Mouse (Mus musculus) urinary bladder, postnatal 10 days (tissue): ENCODE measurements at regions not wholly inside any gene's neighbourhood (a gene's known extent, or its start where the extent isn't known, plus 50 kb on each side); places are given as distances from the start of the nearest gene placed in this dataset.

Experiments
- DNase-seq: peaks from one replicate; pipeline ENCODE4 v3.0.0; 2022; ENCODE audit warnings: low spot score

DNA sequence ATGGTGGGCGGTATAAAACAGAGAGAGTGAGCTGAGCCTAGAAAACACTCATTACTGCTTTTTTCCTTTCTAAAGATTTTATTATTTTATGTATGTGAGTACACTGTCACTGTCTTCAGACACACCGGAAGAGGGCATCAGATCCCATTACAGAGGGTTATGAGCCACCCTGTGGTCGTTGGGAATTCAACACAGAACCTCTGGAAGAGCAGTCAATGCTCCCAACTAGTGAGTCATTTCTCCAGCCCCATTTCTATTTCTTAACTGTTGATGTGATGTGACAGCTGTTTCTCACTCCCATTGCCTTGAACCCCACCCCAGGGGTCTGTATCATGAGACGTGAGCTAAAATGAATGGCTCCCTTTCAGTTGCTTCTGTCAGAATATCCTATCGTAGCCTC is 82.6 kb upstream of the Haao start:
- DNase-seq, result no peak

DNA sequence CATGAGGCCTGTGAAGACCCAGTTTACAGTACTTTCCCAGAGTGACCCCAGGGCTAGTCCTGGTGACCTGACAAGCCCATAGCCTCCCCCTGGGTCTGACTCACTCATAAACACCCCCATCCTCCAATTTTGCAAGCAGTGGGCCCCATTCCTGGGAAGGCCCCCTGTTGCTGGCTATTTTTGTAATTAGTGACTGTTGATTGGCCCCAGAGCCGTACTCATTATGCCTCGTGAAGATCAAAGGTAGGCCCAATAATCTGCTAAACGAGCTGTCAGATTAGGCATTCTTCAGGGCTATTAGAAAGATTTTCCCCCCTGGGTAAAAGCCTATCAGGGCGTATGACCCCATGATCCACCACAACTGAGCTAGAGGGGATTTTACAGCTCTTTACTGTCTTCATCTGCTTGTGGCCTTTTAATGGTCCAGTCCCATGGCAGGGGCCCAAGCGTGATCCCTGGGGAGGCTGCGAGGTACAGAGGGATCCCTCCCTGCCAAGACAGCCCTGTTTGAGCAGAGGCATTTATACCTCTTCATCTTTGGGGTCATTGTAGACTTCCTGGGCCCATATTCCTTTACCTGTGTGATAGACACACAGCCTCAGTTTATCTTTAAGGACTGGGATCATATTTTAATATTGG is 80.1 kb upstream of the Haao start:
- no peak for DNase-seq

DNA sequence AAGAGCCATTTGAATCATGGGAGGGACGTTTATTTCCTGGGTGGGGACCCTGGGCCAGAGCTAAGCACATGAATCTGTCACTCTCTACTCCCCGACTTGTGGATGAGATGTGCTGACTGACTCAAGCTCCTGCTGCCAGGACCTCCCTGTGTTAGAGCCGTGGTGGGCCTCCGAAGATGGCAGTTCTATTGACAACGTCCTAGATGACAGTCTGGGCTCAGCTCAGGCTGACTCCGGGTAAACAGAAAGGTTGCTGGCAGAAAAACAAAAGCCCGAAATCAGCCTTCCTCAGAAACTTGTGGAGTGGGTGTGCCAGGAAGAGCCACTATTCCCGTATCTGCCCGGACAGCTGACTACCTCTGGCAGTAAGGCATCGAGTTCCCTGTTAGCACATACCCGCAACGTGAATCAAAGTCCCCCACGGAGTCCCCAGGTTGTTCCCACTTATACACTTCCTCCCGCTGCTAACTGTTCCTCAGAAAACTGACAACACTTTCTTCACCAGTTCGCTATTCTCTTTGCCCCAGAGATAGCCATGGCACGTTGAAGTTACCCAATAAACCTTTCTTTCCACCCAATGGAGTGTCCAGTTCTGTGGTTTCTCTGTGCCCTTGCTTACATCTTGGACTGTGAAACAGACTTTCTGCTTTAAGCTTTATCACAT is 76.6 kb upstream of the Haao start:
- DNase-seq, result no peak

DNA sequence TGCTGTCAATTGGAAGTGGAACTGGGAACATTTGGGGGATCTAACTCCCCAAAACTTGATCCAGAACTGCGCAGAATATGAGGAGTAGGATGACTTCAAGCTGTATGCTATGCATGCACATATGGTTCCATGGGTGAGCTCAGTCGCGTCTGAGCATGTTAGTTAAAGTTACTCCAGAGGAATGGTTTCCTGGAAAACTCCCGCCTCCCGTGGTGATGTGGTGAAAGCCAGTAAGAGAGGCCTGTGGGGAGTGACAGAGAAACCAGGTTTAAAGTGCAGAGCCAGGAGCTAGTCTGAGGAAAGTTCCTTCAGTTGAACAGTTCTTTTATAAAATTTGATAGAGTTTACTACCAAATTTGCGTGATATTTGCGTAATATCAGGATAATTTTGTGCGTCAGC is 73.1 kb upstream of the Haao start:
- no peak for DNase-seq

DNA sequence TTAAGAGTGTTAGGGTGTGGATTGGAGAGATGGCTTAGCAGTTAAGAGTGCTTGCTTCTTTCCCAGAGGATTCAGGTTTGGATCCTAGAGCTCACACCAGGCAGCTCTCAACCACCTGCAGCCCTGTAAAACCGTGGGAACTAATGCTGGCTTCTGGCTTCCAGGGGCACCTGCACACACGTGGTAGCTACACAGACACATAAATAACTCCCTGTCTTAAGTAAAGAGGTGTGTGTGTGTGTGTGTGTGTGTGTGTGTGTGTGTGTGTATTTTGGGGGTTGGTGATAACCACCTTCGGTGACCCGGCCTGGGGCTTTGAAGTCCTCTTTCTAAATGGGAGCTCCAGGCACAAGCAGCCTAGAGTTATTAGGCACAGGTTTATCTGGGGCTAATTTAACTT is 72.5 kb upstream of the Haao start:
- DNase-seq, result no peak

- no peak for DNase-seq
Measured at GRCm38 (mm10) chr17:83918413-83919139, 70.8 kb upstream of the Haao start.

DNA sequence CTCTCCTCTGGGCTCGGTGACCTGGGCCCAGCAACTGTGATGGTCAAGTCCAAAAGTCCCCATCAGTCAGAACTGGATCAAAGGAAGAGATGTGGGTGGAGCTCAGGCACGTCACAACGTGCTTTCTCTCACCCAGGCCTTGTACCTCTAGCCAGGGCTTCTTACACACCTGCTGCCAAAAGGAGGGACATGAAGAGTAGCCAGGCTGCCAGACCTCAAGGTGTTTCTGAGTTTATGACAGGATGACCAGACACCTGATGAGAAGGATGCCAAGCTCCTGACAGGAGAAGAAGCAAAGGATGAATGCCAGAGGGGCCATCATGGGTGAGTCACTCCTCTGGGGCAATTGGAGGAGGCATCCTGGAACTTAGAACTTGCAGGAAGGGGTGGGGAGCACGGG is 70.0 kb upstream of the Haao start:
- DNase-seq, result no peak

DNA sequence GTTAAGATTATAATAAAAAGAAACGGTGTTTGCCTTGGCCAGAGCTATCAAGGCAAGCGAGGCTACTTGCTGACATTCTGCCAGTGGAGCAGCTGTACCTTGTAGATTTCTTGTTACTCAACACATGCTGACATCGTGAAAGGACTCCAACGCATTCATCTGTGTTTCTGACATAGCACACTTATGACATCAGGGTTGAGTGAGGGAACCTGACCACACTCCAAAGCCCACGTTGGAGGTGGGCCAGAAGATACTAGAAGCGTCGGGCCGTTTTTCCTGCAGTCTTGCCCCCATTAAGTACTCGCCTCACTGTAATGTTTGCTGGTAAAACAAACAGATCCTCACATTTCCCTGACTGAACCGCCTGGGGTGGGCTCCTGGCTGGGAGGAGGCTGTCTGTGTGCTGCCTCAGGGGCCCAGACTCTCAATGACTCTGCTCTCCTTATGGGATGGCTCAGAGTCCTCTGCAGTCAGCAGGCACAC is 69.0 kb upstream of the Haao start:
- no peak for DNase-seq

GRCm38 (mm10) chr17:83915034-83915433 is 67.3 kb upstream of the Haao start:
- no peak for DNase-seq

- DNase-seq, result no peak
Measured at GRCm38 (mm10) chr17:83914603-83915002, 66.8 kb upstream of the Haao start.

GRCm38 (mm10) chr17:83913711-83914415 is 66.1 kb upstream of the Haao start:
- no peak for DNase-seq

DNA sequence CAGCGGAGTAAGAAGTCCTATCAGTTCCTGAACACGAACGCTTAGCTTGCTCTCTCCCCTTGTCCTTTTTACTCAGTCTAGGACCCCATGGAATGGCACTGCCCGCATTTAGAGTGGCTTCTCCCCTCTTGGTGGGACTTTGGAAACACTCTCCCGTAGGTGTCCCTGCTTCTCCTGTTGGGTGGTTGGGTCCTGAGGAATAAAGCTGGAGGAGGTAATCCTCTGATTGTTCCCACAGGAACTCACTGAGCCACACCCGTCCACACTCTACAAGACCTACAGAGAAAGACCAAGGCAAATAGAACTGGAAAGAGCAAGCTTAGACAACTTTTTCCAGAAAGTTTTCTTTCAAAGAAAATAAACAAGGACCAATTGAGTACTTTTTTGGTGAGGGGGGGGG is 64.7 kb upstream of the Haao start:
- no peak for DNase-seq

DNA sequence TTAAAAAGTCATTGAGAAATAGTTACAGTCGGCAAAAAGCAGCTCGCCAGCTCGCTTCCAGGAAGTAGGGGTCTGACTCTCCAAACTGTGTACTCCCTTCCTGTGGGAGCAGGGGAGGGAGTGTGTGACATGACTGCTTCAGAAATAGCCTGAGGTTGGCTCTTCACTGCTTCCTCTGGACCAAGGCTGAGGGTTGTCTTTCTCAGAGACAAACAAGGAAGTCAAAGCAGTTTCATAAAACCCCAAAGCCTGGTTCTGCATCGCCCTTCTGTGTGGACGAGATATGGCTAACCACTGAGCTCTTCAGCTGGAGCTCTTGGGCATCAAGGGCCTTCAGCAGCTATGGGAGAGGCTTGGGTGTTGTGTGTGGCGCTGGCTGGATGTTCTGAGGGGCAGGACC is 61.0 kb upstream of the Haao start:
- DNase-seq, result no peak

- DNase-seq, result no peak
Measured at GRCm38 (mm10) chr17:83907538-83907937, 59.8 kb upstream of the Haao start.

DNA sequence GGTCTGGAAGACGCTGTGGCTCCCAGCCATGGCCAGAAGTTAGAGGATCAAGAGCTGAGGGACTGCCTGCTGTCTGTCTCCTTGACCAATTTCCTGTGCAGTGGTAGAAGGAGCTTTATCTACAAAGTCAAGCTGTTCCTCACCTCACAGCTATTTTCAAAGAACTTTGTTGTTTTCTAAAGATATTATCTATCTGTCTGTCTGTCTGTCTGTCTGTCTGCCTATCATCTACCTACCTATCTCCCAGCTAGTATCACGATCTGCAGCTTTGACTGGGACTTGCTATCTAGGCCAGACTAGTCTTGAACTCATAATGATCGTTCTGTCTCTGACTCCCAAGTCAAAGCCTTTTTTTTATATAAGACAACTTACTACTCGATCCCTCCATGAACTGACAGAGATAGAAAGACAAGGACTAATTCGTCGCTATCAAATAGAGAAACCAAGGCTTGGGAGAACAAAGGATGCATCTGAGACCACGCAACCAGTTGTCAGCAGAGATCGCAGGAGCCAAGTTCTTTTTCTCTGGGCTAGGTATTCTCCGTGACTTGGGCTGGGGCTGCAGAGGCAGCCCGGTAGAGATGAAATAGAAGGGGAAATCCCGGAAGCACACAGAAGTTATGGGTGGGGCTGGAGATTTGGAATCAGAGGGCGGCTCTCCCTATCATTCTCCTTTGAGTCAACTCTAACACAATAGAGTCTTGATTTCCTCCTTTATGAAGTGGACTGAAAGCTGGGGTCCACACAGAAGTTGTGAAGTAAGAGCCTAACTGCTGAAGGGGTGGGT is 59.2 kb upstream of the Haao start:
- DNase-seq, result no peak

GRCm38 (mm10) chr17:83903467-83903866 is 55.7 kb upstream of the Haao start:
- no peak for DNase-seq

DNA sequence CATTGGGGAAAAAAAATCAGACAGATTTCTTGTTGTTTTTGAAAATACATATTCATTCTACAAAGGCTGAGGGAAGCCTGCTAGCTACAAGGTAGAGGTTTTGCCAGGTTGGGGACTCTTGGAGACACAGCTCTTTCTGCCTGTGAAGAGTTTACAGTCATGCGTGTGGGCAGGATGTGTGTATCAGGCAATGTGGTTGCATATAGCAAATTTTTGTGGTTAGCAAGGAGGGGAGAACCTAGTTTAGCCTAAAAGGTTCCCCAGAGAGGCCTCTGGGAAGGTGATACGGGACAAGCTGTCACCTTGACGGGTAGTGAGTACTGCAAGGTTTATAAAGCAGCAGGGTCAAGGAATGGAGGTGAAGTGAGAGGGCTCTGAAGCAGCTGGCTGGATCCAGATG is 54.8 kb upstream of the Haao start:
- no peak for DNase-seq

DNA sequence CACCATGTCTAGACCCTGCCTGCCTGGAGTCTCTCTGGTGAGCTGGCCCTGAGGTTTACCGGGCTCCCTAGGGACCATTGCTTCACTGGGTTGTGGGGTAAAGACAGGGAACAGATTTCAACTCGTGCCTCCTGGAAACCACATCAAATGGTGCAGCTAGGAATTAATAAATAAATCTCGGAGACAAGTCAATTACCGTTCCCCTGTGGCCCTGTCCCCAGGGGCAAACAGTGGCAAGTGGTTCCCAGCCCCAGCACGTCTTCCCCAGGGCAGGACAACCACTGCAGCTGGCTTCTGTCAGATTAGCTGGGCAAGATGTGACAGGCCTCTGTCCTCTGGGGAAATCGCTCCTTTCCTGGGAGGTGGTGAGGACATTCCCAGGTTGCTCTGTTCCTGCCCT is 54.3 kb upstream of the Haao start:
- DNase-seq, result no peak

GRCm38 (mm10) chr17:83899588-83900152 is 51.9 kb upstream of the Haao start:
- DNase-seq, result no peak

DNA sequence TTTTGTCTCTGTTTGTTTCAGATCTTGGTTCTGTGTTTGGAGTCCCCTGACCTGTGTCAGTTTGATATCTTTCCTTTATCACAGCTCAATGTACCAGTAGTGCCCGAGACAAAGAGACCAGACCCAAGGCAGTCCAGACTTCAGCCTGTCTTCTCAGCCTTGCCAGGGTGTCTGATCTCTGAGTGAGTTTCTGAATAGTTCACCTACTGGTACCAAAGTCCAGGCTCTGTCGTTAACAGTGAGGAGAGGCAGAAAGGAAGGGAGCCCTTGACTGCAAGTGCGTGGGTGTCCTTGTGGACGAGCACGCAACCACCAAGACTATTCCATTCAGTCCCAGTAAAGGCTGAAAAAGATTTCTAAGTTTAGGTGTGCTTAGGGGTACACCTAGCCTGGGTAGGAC is 50.8 kb upstream of the Haao start:
- no peak for DNase-seq
